Comparison of ENCODE assay signal across 16 mouse cellular contexts in the genomic region with DNA sequence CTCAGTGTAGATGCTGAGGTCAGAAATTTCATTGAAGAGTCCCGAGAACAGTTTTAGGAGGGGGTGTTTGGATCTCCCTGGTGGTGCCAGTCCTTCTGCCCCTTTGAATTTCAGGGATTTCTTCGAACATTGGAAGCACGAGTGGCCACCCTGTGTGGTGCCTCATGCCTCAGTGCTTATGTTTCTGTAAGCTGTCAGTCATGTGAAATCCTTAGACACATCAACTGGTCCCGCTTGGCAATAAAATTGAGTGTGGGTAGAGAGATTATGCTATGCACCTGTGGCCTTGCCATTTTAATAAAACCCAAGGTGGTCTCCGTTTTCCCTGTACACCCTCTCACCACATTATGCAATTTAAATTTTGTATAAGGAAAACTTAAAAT.
A peak's percentile ranks its signal among the peaks of the same experiment; 100 is the strongest.
DNase-seq lines count a peak whose midpoint lies in the region; ATAC-seq and TF ChIP-seq lines count a peak whose summit lies in the region.
"Had no signal": no experiment of that assay in that cellular context is flagged by ENCODE, and none has a peak within 500 bp of the region (broad histone marks: within the 10 kb centered on the region; RNA-seq: fewer than 3 reads in every experiment).

No protein-coding gene starts in this region.

- no peaks in the 10 kb centered on the region for H3K27me3 ChIP-seq in hindbrain, embryonic 13.5 days
- H3K27me3 ChIP-seq in midbrain, embryonic 14.5 days (ENCODE audit: control insufficient read depth, insufficient read depth, low read length): no peaks in the 10 kb centered on the region
- no peaks in the 10 kb centered on the region for H3K27me3 ChIP-seq in liver, embryonic 11.5 days (replicated peaks; ENCODE audit: control insufficient read depth, insufficient read depth, low read length)
- H3K27me3 ChIP-seq: limb, embryonic 12.5 days; liver, embryonic 15.5 days had no signal

- peak; percentile 37; the same call in 1 of the 2 replicates for ATAC-seq in hindbrain, embryonic 13.5 days (ENCODE audit: low FRiP score)
- peak; percentile 16; the same call in 1 of the 2 replicates for ATAC-seq in midbrain, embryonic 14.5 days (ENCODE audit: low FRiP score, low TSS enrichment)
- no peak for ATAC-seq in liver, embryonic 11.5 days (replicated peaks; ENCODE audit: low FRiP score)

- H3K9ac ChIP-seq in hindbrain, embryonic 13.5 days: no peak overlapping the region
- no peak overlapping the region for H3K9ac ChIP-seq in midbrain, embryonic 14.5 days (replicated peaks; ENCODE audit: low read length)
- no peak overlapping the region for H3K9ac ChIP-seq in liver, embryonic 11.5 days (ENCODE audit: low read depth, low read length)
- H3K9ac ChIP-seq: limb, embryonic 12.5 days; liver, embryonic 15.5 days had no signal

- TF ChIP-seq CTCF in gastrocnemius, adult 2 months (IDR thresholded peaks at IDR 0.05): no peak

- H3K4me2 ChIP-seq in hindbrain, embryonic 13.5 days: no peak overlapping the region
- H3K4me2 ChIP-seq in midbrain, embryonic 14.5 days (ENCODE audit: low read length): no peak overlapping the region
- no peak overlapping the region for H3K4me2 ChIP-seq in liver, embryonic 11.5 days
- H3K4me2 ChIP-seq: limb, embryonic 12.5 days; liver, embryonic 15.5 days had no signal

- DNase-seq in gastrocnemius, adult 2 months: no peak
- DNase-seq in gastrocnemius, adult 18-20 months (ENCODE audit: low spot score): no peak
- peak; percentile 80 for DNase-seq in cerebellum, adult 9-11 months
- no peak for DNase-seq in midbrain, embryonic 14.5 days
- no peak for DNase-seq in urinary bladder, postnatal 4 days (ENCODE audit: low spot score in 2 of 2)
- DNase-seq in liver, embryonic 11.5 days (ENCODE audit: low spot score): no peak
- DNase-seq in adrenal gland, adult (ENCODE audit: inconsistent age in 2 of 2, low spot score in 1 of 2): no peak
- DNase-seq: adrenal gland, postnatal 10 days; kidney, adult 2 months; kidney, postnatal 25 days; lung, postnatal 14 days; thymus, adult 2 months had no signal

- peak overlapping the region; percentile 60; the same call in 1 of the 2 replicates for H3K27ac ChIP-seq in gastrocnemius, adult 2 months
- H3K27ac ChIP-seq in hindbrain, embryonic 13.5 days: no peak overlapping the region
- H3K27ac ChIP-seq in midbrain, embryonic 14.5 days (replicated peaks; ENCODE audit: low read depth, low read length): no peak overlapping the region
- no peak overlapping the region for H3K27ac ChIP-seq in liver, embryonic 11.5 days (ENCODE audit: low read depth, low read length)
- H3K27ac ChIP-seq: limb, embryonic 12.5 days; liver, embryonic 15.5 days had no signal

- intact Hi-C loops in gastrocnemius, adult 2 months (cut with DNase I): no loop called here

- whole genome bisulfite sequencing in hindbrain, embryonic 13.5 days: 34% methylated on average over 5 of the region's 5 CpGs
- WGBS in midbrain, embryonic 14.5 days: 21% methylated on average over 5 of the region's 5 CpGs
- 74% methylated on average over 5 of the region's 5 CpGs for WGBS in liver, embryonic 11.5 days

- no peaks in the 10 kb centered on the region for H3K36me3 ChIP-seq in hindbrain, embryonic 13.5 days
- H3K36me3 ChIP-seq in midbrain, embryonic 14.5 days (ENCODE audit: control insufficient read depth, insufficient read depth, low read length): no peaks in the 10 kb centered on the region
- no peaks in the 10 kb centered on the region for H3K36me3 ChIP-seq in liver, embryonic 11.5 days (ENCODE audit: control insufficient read depth, insufficient read depth, low read length)
- H3K36me3 ChIP-seq: G1E; limb, embryonic 12.5 days; liver, embryonic 15.5 days had no signal

- peaks cover 15% of the 10 kb centered on the region for H3K4me1 ChIP-seq in hindbrain, embryonic 13.5 days (replicated peaks)
- peaks cover 12% of the 10 kb centered on the region; the same call in 1 of the 2 replicates for H3K4me1 ChIP-seq in midbrain, embryonic 14.5 days (ENCODE audit: control insufficient read depth, insufficient read depth, low read length)
- no peaks in the 10 kb centered on the region for H3K4me1 ChIP-seq in liver, embryonic 11.5 days (replicated peaks; ENCODE audit: control insufficient read depth, insufficient read depth, low read length)
- H3K4me1 ChIP-seq: limb, embryonic 12.5 days; liver, embryonic 15.5 days had no signal

- H3K9me3 ChIP-seq in hindbrain, embryonic 13.5 days: no peaks in the 10 kb centered on the region
- no peaks in the 10 kb centered on the region for H3K9me3 ChIP-seq in midbrain, embryonic 14.5 days (ENCODE audit: control insufficient read depth, low read length)
- H3K9me3 ChIP-seq in liver, embryonic 11.5 days (ENCODE audit: control insufficient read depth, low read length): no peaks in the 10 kb centered on the region
- H3K9me3 ChIP-seq: G1E; limb, embryonic 12.5 days; liver, embryonic 15.5 days had no signal

- no peak overlapping the region for H3K4me3 ChIP-seq in gastrocnemius, adult 2 months
- no peak overlapping the region for H3K4me3 ChIP-seq in hindbrain, embryonic 13.5 days
- H3K4me3 ChIP-seq in midbrain, embryonic 14.5 days (replicated peaks; ENCODE audit: low read depth, low read length): no peak overlapping the region
- H3K4me3 ChIP-seq in liver, embryonic 11.5 days (ENCODE audit: low read depth, low read length): no peak overlapping the region
- H3K4me3 ChIP-seq: limb, embryonic 12.5 days; liver, embryonic 15.5 days had no signal
